Mouse (Mus musculus) large intestine, adult 2 months (tissue): ENCODE data around the gene Abhd12b. TPM values are rescaled to one million over a fixed set of nuclear protein-coding genes. Genes with fewer than 3 reads are reported as not detected.
"Not testable (repeated sequence)": the region's sequence is repeated elsewhere in the genome, so short reads cannot be mapped to it uniquely, and the experiment has no call there.

ENCODE experiments used
- DNase-seq: peaks from one replicate; pipeline ENCODE4 v3.0.0-alpha.2; 2012; ENCODE audit warnings: low read depth, low spot score
- WGBS: fragments of 180-500 bp; shearing (Covaris S2); methylation state at CpG from one replicate; pipeline ENCODE4 v1.1.7; 2018; 5-methylcytosine and 5-hydroxymethylcytosine counted together
- polyA plus RNA-seq: library from polyadenylated mRNA; depleted of rRNA; stranded (reverse); fragments of >200 nt; gene quantifications from 2 replicates; pipeline ENCODE4 v1.2.3, GENCODE M21; 2012

Gene Abhd12b
- polyA plus RNA-seq, 1 experiment: not detected

DNA sequence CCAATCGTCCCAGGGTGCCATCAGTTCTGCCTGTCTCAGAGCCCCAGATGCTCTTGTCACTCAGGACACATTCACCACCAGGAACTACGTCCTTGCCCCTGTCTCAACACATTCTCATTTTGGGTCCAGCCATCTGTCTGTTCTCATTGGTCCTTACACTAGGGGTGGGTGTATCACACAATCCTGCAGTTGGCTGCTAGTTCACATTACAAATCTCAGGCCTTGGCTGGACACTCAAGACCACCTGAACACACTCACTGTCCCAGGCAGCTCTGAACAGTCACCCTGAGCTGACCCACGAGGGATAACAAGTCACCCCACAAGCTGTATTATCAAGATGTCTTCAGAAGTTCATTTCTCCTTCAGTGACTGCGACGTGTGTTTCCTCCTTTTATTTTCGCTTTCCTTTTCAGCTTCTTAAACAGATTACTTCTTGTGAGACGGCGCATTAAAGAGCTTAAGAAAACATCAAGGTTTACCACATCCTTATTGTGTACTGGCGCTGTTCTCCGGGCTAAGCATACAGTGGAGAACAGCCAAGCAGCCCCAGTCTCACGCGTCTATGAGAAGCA is 17.7 kb upstream of the Abhd12b start:
- 13% methylated on average over 12 of the region's 12 CpGs for WGBS
- no peak for DNase-seq

DNA sequence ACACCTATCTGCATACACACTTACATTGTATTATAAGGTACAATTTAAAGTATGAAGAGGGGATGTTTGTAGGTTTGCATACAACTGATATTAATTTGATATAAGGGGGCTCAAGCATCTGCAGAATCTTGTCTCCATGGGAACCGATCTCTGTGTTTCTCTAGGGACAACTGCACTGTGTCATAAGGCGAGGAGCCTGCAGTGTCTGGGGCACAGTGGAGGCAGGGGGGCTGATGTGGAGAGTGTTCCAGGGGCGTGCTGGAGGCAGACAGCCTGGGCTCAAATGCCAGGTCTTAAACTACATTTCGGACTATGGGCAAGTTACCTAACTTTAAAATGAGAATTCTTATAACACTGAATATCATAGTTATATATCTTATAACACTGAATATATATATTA is 16.8 kb upstream of the Abhd12b start:
- 79% methylated on average over 4 of the region's 4 CpGs for WGBS
- no peak for DNase-seq

DNA sequence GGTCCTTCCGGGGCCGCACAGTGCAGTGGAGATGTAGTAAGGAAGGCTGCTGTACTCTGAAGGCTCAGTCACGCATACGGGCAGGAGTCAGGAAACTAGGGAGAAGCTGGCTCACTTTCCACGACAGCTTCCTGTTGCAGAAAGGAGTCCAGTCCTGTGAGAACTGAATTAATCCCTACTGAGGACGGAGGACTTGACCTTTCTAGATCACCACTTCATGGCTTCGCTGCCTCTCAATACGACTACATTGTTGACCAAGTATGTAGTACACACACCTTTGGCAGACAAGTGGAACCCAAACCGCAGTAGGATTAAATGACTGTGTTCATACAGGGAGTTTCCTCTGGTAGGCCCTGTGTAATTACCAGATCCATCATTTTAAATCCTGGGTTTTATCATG is 16.3 kb upstream of the Abhd12b start:
- no peak for DNase-seq
- WGBS: 77% methylated on average over 9 of the region's 9 CpGs

- DNase-seq: no peak
- WGBS: 80% methylated on average over 4 of the region's 4 CpGs
These were observed 14.1 kb upstream of the Abhd12b start for GRCm38 (mm10) chr12:70139871-70140270.

GRCm38 (mm10) chr12:70140542-70140941 is 13.4 kb upstream of the Abhd12b start:
- DNase-seq: no peak

DNA sequence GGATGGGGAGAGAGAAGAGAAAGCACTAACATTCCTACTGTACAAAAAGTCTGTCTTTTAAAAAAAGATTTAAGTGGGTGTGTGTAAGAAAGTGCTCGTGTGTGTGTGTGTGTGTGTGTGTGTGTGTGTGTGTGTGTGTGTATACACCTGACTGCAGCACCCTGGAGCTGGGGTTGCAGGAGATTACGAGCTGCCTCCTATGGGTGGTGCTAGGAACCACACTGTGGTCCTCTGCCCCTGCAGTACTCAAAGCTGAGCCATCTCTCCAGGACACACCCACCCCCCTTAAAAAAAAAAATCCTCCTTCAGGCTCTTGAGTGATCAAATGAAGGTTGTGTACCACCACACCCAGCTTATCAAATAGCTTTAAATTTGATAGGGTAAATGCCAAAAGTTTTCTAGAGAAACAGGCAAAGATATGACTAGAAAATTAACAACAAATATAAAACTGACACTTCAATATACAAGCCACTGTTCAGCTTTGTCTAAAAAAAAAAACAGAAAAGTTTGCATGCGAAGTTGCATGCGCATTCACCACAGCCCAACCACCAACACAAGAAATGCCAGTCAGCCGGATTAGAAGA is 12.9 kb upstream of the Abhd12b start:
- no peak for DNase-seq
- WGBS: 90% methylated on average over 5 of the region's 5 CpGs

More at GRCm38 (mm10) chr12:70140542-70140941, 13.4 kb upstream of the Abhd12b start:
- WGBS: 85% methylated on average over 5 of the region's 5 CpGs

DNA sequence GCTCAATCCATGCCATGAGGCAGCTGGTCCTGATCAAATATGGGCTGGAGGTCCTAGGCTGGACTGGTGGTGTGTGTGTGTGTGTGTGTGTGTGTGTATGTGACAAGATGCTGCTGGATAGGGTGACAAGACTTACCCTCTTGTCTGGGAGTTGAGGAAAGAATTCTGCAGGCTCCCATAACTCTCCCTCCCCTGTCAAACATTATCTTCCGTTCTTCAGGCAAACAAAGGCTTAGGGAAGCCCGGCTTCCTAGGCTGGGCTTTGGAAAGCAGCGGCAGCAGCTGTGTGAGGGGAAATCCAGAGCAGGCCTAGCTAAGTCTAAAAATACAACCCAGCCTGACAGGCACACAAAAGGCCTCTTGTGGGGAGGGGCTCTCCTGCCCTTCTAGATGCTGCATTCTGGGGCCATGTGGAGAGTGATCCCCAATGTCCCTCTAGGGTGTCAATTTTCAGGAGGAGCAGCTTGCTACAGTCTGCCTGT is 9.8 kb upstream of the Abhd12b start:
- WGBS: 31% methylated on average over 3 of the region's 3 CpGs
- DNase-seq: not testable (repeated sequence)

- 40% methylated on average over 20 of the region's 20 CpGs for WGBS
- peak; percentile 39 for DNase-seq
These were observed 9.1 kb upstream of the Abhd12b start for GRCm38 (mm10) chr12:70144637-70145448.

DNA sequence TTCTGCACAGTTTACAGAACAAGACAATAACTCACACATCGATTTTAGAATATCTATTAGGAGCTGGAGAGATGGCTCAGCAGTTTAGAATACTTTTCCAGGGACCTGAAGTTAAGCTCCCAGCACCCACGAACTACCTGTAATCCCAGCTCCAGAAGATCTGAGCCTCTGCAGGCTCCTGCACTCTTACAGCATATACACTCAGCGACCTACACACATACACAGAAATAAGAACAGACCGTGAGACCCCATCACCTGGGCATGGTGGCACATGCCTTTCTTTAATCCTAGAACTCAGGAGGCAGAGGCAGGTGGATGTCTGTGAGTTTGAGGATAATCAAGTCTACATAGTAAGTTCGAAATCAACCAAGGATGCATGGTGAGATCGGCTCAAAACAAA is 8.4 kb upstream of the Abhd12b start:
- 86% methylated on average over 6 of the region's 6 CpGs for WGBS
- DNase-seq: no peak

DNA sequence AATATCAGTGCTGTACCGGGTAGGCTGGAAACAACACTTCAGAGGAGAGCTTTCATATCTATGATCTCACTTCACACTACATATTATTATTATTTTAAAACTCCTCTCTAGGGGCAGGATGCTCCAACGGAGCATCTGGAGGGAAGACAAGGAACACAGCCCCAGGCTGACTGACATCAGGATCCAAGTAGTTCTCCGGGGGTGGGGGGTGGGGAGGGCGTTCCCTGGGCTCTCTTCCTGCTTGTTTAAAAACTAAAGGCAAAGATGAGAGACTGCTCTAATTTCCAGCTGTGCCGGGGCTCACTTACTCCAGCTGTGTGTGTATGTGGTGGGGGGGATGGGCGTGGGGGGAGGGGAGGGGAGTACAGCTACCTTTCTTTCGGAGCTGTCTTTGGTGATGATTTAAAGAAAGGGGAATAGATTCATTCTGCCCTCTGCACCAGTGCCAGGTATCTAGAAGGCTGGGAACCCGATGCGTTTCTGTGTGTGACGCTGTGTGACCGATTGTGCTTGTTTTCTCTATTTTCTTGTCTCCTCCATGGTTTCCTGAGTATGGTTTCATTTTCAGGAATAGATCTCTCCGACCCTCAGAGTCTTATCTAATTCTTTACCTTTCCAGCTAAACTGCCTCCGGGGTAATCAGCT is 5.8 kb upstream of the Abhd12b start:
- 7% methylated on average over 13 of the region's 13 CpGs for WGBS
- no peak for DNase-seq

GRCm38 (mm10) chr12:70148631-70149265 is 5.2 kb upstream of the Abhd12b start:
- 10% methylated on average over 11 of the region's 11 CpGs for WGBS
- DNase-seq: no peak

GRCm38 (mm10) chr12:70156222-70156621 is 2.3 kb downstream of the Abhd12b start:
- 51% methylated on average over 6 of the region's 6 CpGs for WGBS
- DNase-seq: no peak

- DNase-seq: no peak
- 65% methylated on average over 5 of the region's 5 CpGs for WGBS
These were observed 3.5 kb downstream of the Abhd12b start for GRCm38 (mm10) chr12:70157292-70158066.

GRCm38 (mm10) chr12:70161057-70161456 is 7.1 kb downstream of the Abhd12b start:
- 38% methylated on average over 5 of the region's 5 CpGs for WGBS
- DNase-seq: no peak

DNA sequence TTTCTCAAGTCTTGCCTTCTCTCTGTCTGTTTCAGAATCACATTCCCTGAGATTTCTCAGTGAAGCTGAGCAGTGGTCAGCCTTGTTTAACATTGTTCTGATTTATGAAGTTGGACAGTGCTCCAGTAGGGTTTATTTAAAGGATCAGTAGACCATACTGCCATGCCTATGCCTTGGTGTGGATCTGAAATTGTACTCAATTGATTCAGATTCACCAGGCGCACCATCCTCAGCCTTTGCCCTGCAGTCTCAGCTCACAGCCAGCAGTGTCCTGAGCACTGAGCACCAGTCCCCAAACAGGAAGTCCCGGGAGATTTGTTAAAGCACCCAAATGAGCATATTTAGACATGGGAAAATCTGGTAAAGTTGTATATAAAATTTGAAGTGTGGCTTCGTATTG is 10.8 kb downstream of the Abhd12b start:
- DNase-seq: no peak

GRCm38 (mm10) chr12:70167950-70168349 is 14.0 kb downstream of the Abhd12b start:
- DNase-seq: no peak
- 81% methylated on average over 4 of the region's 4 CpGs for WGBS

More for the DNA sequence above, 10.8 kb downstream of the Abhd12b start:
- WGBS: 52% methylated on average over 3 of the region's 3 CpGs

GRCm38 (mm10) chr12:70169969-70170368 is 16.0 kb downstream of the Abhd12b start:
- no peak for DNase-seq
- 77% methylated on average over 1 of the region's 1 CpGs for whole genome bisulfite sequencing

DNA sequence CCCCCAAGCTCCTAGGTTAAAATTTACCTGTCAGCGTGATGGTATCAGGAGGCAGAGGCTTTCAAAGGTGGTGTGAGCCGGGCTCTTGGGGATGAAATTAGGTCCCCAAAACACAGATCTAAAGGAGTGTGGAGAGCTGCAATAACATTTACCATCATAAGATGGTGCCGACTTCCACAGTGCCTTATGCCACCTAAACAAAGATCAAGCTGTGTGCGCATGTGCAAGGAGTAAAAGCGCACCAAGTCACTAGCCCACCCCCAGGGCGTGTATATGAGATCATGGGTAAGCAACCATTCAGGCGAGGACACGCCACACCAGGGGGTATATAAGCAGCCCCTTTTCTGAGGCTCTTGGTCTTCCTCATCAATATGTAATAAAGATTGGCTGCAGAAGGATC is 29.6 kb downstream of the Abhd12b start:
- not testable (repeated sequence) for DNase-seq
- 93% methylated on average over 8 of the region's 8 CpGs for WGBS

DNA sequence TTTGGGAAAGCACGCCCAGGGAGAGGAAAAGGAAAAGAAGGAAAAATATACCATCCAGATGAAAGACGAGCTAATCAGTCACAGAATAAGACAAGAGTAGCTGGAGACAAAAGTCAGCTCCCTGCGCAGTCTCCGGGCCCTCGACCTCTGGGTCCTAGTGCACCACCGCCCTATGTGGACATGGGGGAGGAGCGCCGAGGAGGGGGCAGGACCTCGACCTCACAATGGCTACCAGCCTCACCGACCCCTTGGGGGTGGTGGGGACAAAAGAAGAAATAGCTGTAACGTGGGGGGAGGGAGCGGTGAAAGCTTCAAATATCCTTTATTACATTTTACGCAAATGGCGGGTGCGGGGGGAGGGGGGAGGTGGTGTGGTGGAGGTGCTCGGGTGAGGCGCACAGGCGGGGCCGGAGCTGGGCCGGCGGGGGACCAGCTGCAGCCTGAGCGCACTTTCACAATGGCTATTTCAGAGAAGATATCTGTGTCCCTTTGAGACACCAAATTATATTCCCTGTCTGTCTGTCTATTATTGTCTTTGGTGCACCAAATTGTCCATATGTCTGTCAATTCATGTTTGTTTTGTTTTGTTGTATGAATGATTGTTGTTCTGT is 30.3 kb downstream of the Abhd12b start:
- WGBS: 85% methylated on average over 22 of the region's 22 CpGs
- no peak for DNase-seq
